Mouse (Mus musculus): ENCODE data around the gene Aars2.

Aars2 gene

DNA sequence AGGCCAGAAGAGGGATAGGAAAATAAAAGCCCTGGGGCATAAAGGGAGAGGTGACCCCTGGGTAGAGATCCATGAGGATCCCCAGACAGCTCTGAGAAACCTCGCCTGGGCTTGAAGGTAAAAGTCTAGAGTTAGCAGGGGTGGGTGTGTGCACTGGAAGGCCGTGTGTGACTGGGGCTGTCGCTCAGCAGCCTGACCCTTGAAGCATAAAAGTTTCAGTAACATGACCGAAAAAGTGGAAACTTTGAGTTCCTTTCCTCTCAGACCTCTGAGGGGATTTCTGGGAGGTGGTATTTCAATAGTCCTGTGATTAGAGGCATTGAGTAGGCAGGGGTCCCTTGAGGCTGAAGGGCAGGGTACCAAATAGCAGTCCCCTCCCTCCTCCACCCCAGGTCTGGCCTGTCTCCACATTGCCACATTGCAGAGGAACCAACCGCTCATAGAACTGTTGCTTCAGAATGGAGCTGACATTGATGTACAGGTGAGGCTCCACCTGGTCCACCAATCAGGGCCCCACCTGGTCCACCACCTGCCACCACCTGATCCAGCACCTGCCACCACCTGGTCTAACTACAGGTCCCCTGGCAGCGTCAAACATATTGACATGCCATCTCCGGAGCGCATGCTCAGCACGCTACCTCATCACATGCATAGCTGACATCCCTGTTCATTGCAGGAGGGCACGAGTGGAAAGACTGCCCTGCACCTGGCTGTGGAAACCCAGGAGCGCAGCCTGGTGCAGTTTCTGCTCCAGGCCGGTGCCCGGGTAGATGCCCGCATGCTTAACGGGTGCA lies 53.3 kb downstream of the Aars2 start:
- peak in 1 of 2 experiments; percentile 3 for DNase-seq

DNA sequence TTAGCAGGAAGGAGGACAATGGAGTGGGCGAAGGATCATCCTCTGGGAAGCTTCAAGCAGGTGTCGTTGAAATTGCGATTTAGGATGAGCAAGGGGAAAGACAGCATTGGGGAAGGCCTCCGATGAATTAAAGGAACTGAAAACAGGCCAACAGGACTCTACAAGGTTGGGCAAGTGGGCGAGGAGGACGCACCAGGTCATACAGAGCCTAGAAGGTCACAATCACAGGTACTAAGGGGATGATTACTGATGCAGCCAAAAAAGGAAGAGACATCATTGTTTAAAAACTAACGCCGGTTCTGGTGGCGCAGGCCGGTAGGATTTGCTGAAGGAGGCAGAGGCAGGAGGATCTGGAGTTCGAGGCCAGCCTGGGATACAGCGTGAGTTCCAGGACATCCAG lies 56.6 kb downstream of the Aars2 start:
- no peak for DNase-seq

DNA sequence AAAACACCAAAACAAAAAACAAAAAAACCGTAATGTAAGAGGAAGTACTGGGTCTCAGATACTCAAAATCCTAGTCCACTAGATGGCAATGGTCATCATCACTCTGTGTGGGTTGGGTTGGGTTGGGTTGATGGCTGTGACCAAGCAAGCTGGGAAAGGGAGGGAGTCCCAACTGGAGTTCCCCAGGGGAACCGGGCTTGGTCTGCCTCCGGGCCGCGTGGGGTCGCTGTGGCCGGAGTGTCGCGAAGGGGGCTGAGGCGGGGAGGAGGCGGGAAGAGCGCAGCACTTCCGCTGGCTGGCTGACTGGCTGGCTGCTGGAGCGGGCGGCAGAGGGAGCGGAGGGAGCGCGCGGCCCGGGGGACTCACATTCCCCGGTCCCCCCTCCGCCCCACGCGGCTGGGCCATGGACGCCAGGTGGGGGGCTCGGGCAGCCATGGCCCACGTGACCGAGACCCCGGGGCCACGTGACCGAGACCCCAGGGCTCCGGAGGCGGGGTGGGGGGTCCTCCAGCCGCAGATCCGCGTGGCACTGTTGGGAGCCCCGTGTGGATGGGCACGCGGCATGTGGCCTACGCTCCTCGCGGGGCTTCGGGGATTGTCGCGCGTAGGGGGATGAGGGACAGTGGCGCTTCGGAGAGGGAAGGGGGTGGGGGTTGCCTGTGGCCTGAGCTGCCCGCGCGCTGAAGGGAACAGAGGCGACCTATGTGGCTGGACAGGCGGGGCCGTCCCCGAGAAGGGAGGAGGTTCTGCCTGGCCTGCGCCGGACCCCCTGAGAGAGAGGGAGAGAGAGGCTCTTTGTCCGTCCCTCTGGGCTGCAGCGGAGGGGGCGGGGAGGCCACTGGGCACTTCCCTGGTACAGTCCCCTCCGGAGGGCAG lies 57.3 kb downstream of the Aars2 start, which contains the start of gene Slc35b2:
Slc35b2 (plus strand) TSS at position 220 of the 876 bp plus-strand sequence.
- DNase-seq, result peak; percentile 96 to 97

DNA sequence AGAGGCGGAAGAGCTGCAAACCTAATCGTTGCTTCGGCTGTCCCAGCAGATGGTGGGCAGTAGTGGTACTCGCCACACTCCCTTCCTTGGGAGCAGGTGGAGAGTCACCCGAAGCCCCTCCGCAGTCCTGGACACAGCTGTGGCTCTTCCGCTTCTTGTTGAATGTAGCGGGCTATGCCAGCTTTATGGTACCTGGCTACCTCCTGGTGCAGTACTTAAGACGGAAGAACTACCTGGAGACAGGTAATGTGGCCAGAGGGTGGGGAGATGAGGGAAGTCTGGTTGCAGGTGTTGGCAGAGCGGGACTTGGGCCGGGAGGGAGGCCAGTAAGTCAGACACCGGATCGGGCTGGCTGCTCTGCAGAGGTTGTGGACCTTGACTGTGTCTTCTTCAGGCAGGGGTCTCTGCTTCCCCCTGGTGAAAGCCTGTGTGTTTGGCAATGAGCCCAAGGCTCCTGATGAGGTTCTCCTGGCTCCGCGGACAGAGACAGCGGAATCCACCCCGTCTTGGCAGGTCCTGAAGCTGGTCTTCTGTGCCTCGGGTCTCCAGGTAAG lies 58.0 kb downstream of the Aars2 start:
- DNase-seq, result no peak

DNA sequence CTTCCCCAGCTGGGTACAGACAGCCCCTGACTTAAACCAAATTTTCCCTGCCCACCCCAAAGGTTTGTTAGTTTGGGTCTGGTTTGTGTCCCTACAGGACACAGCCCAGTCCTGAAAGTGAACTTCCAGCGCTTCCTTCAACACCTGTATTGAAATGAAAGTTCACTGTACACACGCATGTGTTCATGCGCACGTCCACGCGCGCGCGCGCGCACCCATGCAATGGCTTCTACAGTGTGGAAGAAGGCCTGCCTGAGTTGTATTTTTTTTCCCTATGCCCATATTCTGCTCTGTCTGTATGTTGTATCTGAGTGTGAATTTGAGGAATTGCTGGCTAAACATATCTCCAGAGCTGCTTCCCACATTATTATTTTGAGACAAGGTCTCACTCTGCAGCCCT lies 58.5 kb downstream of the Aars2 start:
- no peak for DNase-seq

DNA sequence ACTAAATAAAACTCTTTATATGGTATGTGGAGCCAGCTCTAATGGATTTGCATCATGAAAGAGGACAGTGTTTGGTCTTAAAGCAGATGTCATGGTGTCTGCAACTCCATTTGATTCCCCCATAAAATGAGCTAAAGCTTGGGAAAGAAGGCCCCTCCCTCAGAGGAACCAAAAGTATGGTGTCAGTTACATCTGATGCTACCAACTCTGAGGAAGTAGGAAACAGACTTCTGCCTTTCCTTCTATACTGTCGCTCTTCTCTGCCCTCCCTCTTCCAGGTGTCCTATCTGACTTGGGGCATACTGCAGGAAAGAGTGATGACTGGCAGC lies 59.4 kb downstream of the Aars2 start:
- DNase-seq, result no peak

DNA sequence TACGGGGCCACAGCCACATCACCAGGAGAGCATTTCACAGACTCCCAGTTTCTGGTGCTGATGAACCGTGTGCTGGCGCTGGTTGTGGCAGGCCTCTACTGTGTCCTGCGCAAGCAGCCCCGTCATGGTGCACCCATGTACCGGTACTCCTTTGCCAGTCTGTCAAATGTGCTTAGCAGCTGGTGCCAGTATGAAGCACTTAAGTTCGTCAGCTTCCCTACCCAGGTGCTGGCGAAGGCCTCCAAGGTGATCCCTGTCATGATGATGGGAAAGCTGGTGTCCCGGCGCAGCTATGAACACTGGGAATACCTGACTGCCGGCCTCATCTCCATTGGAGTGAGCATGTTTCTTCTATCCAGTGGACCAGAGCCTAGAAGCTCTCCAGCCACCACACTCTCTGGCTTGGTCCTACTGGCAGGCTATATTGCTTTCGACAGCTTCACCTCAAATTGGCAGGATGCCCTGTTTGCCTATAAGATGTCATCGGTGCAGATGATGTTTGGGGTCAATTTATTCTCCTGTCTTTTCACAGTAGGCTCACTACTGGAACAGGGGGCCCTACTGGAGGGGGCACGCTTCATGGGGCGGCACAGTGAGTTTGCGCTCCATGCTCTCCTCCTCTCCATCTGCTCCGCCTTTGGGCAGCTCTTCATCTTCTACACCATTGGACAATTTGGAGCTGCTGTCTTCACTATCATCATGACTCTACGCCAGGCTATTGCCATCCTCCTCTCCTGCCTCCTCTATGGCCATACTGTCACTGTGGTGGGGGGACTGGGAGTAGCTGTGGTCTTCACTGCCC lies 59.9 kb downstream of the Aars2 start:
- DNase-seq, result no peak

DNA sequence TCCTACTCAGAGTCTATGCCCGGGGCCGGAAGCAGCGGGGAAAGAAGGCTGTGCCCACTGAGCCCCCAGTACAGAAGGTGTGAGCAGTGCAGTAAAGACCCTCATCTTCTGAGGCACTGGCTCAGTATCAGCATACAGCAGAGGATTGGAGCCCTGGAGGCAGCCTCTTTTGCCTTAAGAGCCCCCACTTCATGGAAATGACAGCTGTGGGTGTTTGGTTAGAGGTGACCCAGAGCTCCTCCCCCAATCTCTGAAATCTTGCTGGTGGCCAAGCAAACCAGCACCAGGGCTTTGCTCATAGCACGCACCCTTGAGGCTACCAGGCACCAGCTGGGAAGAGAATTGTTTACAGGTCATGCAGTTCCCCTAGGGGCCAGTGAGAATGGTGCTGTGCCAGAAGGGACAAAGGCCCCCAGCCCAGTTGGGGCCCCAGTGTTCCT lies 60.5 kb downstream of the Aars2 start:
- DNase-seq, result no peak

DNA sequence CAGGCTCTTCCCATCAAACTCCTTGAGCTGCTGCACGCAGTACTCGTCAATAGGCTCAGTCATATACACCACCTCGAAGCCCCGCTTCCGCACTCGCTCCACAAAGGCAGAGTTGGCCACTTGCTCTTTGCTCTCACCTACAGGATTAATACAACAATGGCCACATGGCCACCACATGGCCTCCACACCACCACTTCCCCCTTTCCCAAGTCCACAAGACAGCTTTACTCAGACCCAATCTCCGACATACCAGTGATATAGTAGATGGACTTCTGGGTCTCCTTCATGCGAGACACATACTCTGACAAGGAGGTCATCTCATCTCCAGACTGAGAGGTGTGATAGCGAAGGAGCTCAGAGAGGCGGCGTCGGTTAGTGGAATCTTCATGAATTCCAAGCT lies 62.3 kb downstream of the Aars2 start:
- no peak for DNase-seq

DNA sequence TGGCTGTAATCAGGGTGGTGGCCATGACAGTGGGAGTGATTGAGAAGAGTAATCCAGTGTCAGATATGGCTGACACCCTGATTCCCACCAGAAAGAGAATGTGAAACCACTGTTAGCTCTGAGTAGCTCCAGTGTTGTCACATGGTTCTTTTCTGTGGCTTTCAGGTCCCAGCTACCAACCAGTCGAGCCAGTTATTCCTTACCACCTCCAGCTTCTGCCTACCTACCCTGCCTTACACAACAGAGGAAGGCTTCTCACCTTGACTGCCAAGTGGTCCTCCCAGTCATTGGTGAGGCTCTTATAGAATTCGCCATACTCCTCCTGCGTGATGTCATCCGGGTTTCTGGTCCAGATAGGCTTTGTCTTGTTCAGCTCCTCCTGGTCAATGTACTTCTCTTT lies 63.4 kb downstream of the Aars2 start:
- no peak for DNase-seq
